Mouse (Mus musculus) neural tube, embryonic 12.5 days (tissue): Measurements from ENCODE around the gene Mog. TPM values are rescaled to one million over a fixed set of nuclear protein-coding genes. Genes with fewer than 3 reads are reported as not detected.

ENCODE experiments used
- polyA plus RNA-seq: library from polyadenylated mRNA; unstranded; fragments of >200 nt; fragmentation: Nextera tagmentation; extraction: Ambion mirVana; gene quantifications from 2 replicates; pipeline ENCODE4 v1.2.1, GENCODE M21; 2016

Mog gene
- polyA plus RNA-seq, 1 experiment from 2014 or later, result 1.0 TPM

Other genes starting within 250 kb of the Mog start
- gene H2-M10.6, start 211.2 kb downstream of the Mog start, polyA plus RNA-seq, result not detected in 2 replicates
- gene Trim26, start 186.3 kb downstream of the Mog start, polyA plus RNA-seq, result 52.1 and 56.8 TPM in 2 replicates
- 0.37 and 0.46 TPM in 2 replicates for gene Trim15, start 156.2 kb downstream of the Mog start, polyA plus RNA-seq
- gene Trim10, start 153.8 kb downstream of the Mog start, polyA plus RNA-seq, result 4.6 and 5.4 TPM in 2 replicates
- gene Trim40, start 133.3 kb downstream of the Mog start, polyA plus RNA-seq, result not detected in 2 replicates
- gene Trim31, start 125.3 kb downstream of the Mog start, polyA plus RNA-seq, result not detected in 2 replicates
- 0.41 and 1.3 TPM in 2 replicates for gene Rnf39, start 80.5 kb downstream of the Mog start, polyA plus RNA-seq
- gene Ppp1r11, start 71.7 kb downstream of the Mog start, polyA plus RNA-seq, result 147 and 155 TPM in 2 replicates
- 72.3 and 82.2 TPM in 2 replicates for gene Znrd1, start 64.8 kb downstream of the Mog start, polyA plus RNA-seq
- 6.0 and 6.2 TPM in 2 replicates for gene Znrd1as, start 64.8 kb downstream of the Mog start, polyA plus RNA-seq
- gene 2410137M14Rik, start 42.2 kb downstream of the Mog start, polyA plus RNA-seq, result 0.47 TPM in 1 of 2 replicates, not detected in the other
- gene H2-M5, start 33.9 kb downstream of the Mog start, polyA plus RNA-seq, result 1.7 and 1.9 TPM in 2 replicates
- 208 and 210 TPM in 2 replicates for gene Zfp57, start 22.2 kb downstream of the Mog start, polyA plus RNA-seq
- gene Gabbr1, start 22.6 kb upstream of the Mog start, polyA plus RNA-seq, result 44.6 and 47.0 TPM in 2 replicates
- gene Olfr90, start 65.1 kb upstream of the Mog start, polyA plus RNA-seq, result 0.11 TPM in 1 of 2 replicates, not detected in the other
- gene Olfr91, start 74.9 kb upstream of the Mog start, polyA plus RNA-seq, result not detected in 2 replicates
- not detected in 2 replicates for gene Olfr92, start 96.7 kb upstream of the Mog start, polyA plus RNA-seq
- gene Olfr93, start 138.1 kb upstream of the Mog start, polyA plus RNA-seq, result not detected in 2 replicates
- not detected in 2 replicates for gene Ubd, start 170.5 kb upstream of the Mog start, polyA plus RNA-seq
- gene Olfr94, start 177.6 kb upstream of the Mog start, polyA plus RNA-seq, result not detected in 2 replicates
- gene Olfr95, start 189.7 kb upstream of the Mog start, polyA plus RNA-seq, result not detected in 2 replicates
- not detected in 2 replicates for gene Olfr96, start 196.7 kb upstream of the Mog start, polyA plus RNA-seq
- not detected in 2 replicates for gene Olfr97, start 213.9 kb upstream of the Mog start, polyA plus RNA-seq
- gene Olfr98, start 240.4 kb upstream of the Mog start, polyA plus RNA-seq, result not detected in 2 replicates
- gene H2-M3, start 246.8 kb upstream of the Mog start, polyA plus RNA-seq, result 0.64 and 1.1 TPM in 2 replicates